Comparison of ENCODE assay signal across 8 mouse cellular contexts in the genomic region with DNA sequence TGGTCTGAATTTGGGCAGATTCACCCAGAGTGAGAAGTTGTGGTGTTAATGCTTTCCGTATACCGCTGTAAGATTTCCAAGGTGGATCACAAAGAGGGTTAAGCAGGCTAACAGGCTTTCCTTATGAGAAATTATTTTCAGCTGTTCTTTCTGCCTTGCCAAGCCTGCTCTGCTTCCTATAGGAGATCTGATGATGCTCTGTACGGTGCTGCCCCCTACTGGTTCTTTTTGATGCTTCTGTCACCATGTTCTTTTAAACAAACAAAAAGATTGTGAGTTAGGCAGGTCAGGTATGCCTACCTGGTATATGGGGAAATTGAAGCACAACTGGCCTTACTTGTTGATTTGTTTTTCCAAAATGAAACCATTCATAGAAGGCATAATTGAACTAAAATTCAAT. TPM values are rescaled to one million over a fixed set of nuclear protein-coding genes. Genes with fewer than 3 reads are reported as not detected.
DNase-seq lines count a peak whose midpoint lies in the region; ATAC-seq and TF ChIP-seq lines count a peak whose summit lies in the region.

No protein-coding gene starts in this region.

- intact Hi-C loops in heart, postnatal 36 days (cut with DNase I): loop anchor here (1.0 kb wide), 1 partner anchor 70 kb away; no protein-coding TSS in a partner anchor

- peak; percentile 30; the same call in 1 of the 2 replicates for TF ChIP-seq CTCF in G1E (IDR thresholded peaks at IDR 0.05; ENCODE audit: low read depth, low read length)

- H3K4me3 ChIP-seq in G1E (ENCODE audit: low read depth, low read length): no peak overlapping the region
- H3K4me3 ChIP-seq in embryonic facial prominence, embryonic 15.5 days (replicated peaks): no peak overlapping the region
- H3K4me3 ChIP-seq in lung, embryonic 15.5 days: no peak overlapping the region

- peak overlapping the region; percentile 25 for H3K4me2 ChIP-seq in embryonic facial prominence, embryonic 15.5 days (replicated peaks)
- H3K4me2 ChIP-seq in lung, embryonic 15.5 days: no peak overlapping the region

- DNase-seq in G1E (ENCODE audit: low spot score): peak; percentile 16
- peak; percentile 95 for DNase-seq in brain, adult 2 months (ENCODE audit: low read depth, low spot score)
- peak; percentile 76 for DNase-seq in heart, postnatal 36 days
- peak; percentile 92 for DNase-seq in layer of hippocampus, adult 9-10 months (ENCODE audit: low spot score)
- DNase-seq in ovary, adult 18-20 months (ENCODE audit: low spot score): peak; percentile 41
- peak; percentile 63 to 87 for DNase-seq in thymus, postnatal 10 days (ENCODE audit: low spot score in 2 of 2)

- peak overlapping the region; percentile 39 for H3K27ac ChIP-seq in embryonic facial prominence, embryonic 15.5 days (replicated peaks)
- no peak overlapping the region for H3K27ac ChIP-seq in lung, embryonic 15.5 days

- no peaks in the 10 kb centered on the region for H3K9me3 ChIP-seq in G1E (replicated peaks)
- H3K9me3 ChIP-seq in embryonic facial prominence, embryonic 15.5 days (replicated peaks): no peaks in the 10 kb centered on the region
- no peaks in the 10 kb centered on the region for H3K9me3 ChIP-seq in lung, embryonic 15.5 days

- H3K27me3 ChIP-seq in G1E (ENCODE audit: insufficient read depth, low read length): no peaks in the 10 kb centered on the region
- no peaks in the 10 kb centered on the region for H3K27me3 ChIP-seq in embryonic facial prominence, embryonic 15.5 days
- no peaks in the 10 kb centered on the region for H3K27me3 ChIP-seq in lung, embryonic 15.5 days

- 5% methylated on average over 3 of the region's 3 CpGs for WGBS in embryonic facial prominence, embryonic 15.5 days
- 9% methylated on average over 3 of the region's 3 CpGs for WGBS in lung, embryonic 15.5 days

- no peaks in the 10 kb centered on the region for H3K4me1 ChIP-seq in G1E (ENCODE audit: insufficient read depth, low read depth, low read length)
- peaks cover 10% of the 10 kb centered on the region; the same call in 1 of the 2 replicates for H3K4me1 ChIP-seq in embryonic facial prominence, embryonic 15.5 days
- no peaks in the 10 kb centered on the region for H3K4me1 ChIP-seq in lung, embryonic 15.5 days

- ATAC-seq in G1E (ENCODE audit: extremely low read depth, insufficient number of reproducible peaks, low FRiP score, poor library complexity, severe bottlenecking): peak; percentile 28; the same call in 1 of the 2 replicates
- peak; percentile 43; the same call in 1 of the 2 replicates for ATAC-seq in embryonic facial prominence, embryonic 15.5 days (ENCODE audit: insufficient number of reproducible peaks, low FRiP score, low TSS enrichment, low read depth)
- peak; percentile 55; the same call in 1 of the 2 replicates for ATAC-seq in lung, embryonic 15.5 days (ENCODE audit: borderline replicate concordance, extremely low read depth, low FRiP score, low TSS enrichment)

- peaks cover 2% of the 10 kb centered on the region for H3K36me3 ChIP-seq in G1E (replicated peaks)
- H3K36me3 ChIP-seq in embryonic facial prominence, embryonic 15.5 days: no peaks in the 10 kb centered on the region
- no peaks in the 10 kb centered on the region for H3K36me3 ChIP-seq in lung, embryonic 15.5 days

- no peak overlapping the region for H3K9ac ChIP-seq in embryonic facial prominence, embryonic 15.5 days
- H3K9ac ChIP-seq in lung, embryonic 15.5 days: no peak overlapping the region

RNA-seq across cellular contexts. Expression of a gene that starts 18.5 kb away (rescaled TPM):
- total RNA-seq in G1E (2014; fragmentation: Nextera tagmentation) (12.5 and 15.3 TPM in 2 replicates), G1E (2017) (37.3 and 46.1 TPM in 2 replicates)
- 2.5 and 3.5 TPM in 2 replicates for polyA plus RNA-seq in G1E (2012)
- 35.6 and 36.4 TPM in 2 replicates for polyA plus RNA-seq in embryonic facial prominence, embryonic 15.5 days (2015; fragmentation: Nextera tagmentation; extraction: Ambion mirVana)
- total RNA-seq in heart, postnatal 36 days (2021): 1 to 10 TPM; 8.2 to 8.9 TPM
- polyA plus RNA-seq in lung, embryonic 15.5 days (2015; fragmentation: Nextera tagmentation; extraction: Ambion mirVana): 36.4 and 37.8 TPM in 2 replicates

RNA-seq across cellular contexts. Expression of a gene that starts 18.6 kb away (rescaled TPM):
- total RNA-seq in G1E (2014; fragmentation: Nextera tagmentation) (15.9 and 23.3 TPM in 2 replicates), G1E (2017) (5.1 and 6.1 TPM in 2 replicates)
- polyA plus RNA-seq in G1E (2012): 17.9 and 18.7 TPM in 2 replicates
- 13.0 and 14.8 TPM in 2 replicates for polyA plus RNA-seq in embryonic facial prominence, embryonic 15.5 days (2015; fragmentation: Nextera tagmentation; extraction: Ambion mirVana)
- 1 to 10 TPM in 1 of 2 experiments, under 1 TPM in 1; 0.60 to 2.0 TPM for total RNA-seq in heart, postnatal 36 days (2021)
- 17.2 and 18.6 TPM in 2 replicates for polyA plus RNA-seq in lung, embryonic 15.5 days (2015; fragmentation: Nextera tagmentation; extraction: Ambion mirVana)

RNA-seq across cellular contexts. Expression of a gene that starts 32.6 kb away (rescaled TPM):
- not detected in 2 replicates for total RNA-seq in G1E (2014; fragmentation: Nextera tagmentation)
- total RNA-seq in G1E (2017): 0.06 TPM in 1 of 2 replicates, not detected in the other
- polyA plus RNA-seq in G1E (2012): not detected in 2 replicates
- polyA plus RNA-seq in embryonic facial prominence, embryonic 15.5 days (2015; fragmentation: Nextera tagmentation; extraction: Ambion mirVana): 0.47 and 0.89 TPM in 2 replicates
- 1 to 10 TPM; 4.3 to 5.1 TPM for total RNA-seq in heart, postnatal 36 days (2021)
- 0.52 and 0.71 TPM in 2 replicates for polyA plus RNA-seq in lung, embryonic 15.5 days (2015; fragmentation: Nextera tagmentation; extraction: Ambion mirVana)

Comparison
In these comparisons a context has a peak if more than half of its experiments do, and no peak if none do; other contexts are left out.
1. DNase-seq: peak in every context shown above with its lines; median percentile 95 in brain, adult 2 months; 92 in layer of hippocampus, adult 9-10 months; 76 in heart, postnatal 36 days; 75 in thymus, postnatal 10 days; 41 in ovary, adult 18-20 months; 16 in G1E.